Mouse (Mus musculus): ENCODE results near the gene Nubp1.

DNA sequence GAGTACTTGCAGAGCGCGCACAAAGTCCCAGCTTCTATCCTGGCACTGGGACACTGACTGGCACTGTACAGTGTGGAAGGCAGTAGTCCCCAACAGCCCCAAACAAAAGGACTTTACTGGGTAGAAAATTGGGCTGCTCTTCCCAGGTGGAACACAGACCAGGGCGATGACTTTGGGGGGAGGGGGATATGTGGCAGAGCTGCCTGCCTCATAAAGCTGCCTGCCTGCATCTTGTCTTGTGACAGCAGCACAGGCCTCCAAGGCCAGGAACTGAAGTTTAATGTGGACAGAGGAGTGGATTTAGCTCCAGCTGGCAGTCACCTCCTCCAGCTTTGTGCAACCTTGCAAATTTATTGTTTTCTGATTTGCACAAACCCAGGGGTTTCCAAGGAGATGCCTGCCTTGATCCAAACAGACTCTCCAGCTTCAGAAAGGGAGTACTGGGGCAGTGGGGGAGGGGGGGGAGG is 42.2 kb upstream of the Nubp1 start:
- TF ChIP-seq CTCF (IDR thresholded peaks at IDR 0.05; ENCODE audit: low read depth, low read length) = no peak
- no peak for TF ChIP-seq POLR2A (IDR thresholded peaks at IDR 0.05; ENCODE audit: extremely low read depth, insufficient read depth, low read length)

All from liver, adult 2 months (tissue).